Mouse (Mus musculus) layer of hippocampus, postnatal 25 days (tissue): ENCODE data around the gene Vmn1r169. TPM values are rescaled to one million over a fixed set of nuclear protein-coding genes. Genes with fewer than 3 reads are reported as not detected.
"Not testable (repeated sequence)": the region's sequence is repeated elsewhere in the genome, so short reads cannot be mapped to it uniquely, and the experiment has no call there.

ENCODE experiments used
- DNase-seq, 2 experiments: peaks; one replicate each; pipeline ENCODE4 v3.0.0; 2022; ENCODE audit warnings: mixed read lengths in 2 of 2, low spot score in 1 of 2; ENCODE audit errors: extremely low spot score in 1 of 2
- total RNA-seq, 2 experiments: library from RNA; stranded (reverse); gene quantifications; 2 replicates each; pipeline ENCODE4 v1.2.3; 2021

Gene Vmn1r169
- not detected for total RNA-seq

GRCm38 (mm10) chr7:23575226-23575625 lies at the start of gene Vmn1r169:
Gene Vmn1r169 (plus strand): TSS chr7:23575526.
- not testable (repeated sequence) for DNase-seq

- DNase-seq, result not testable (repeated sequence)
Measured at GRCm38 (mm10) chr7:23539432-23539831, 35.9 kb upstream of the Vmn1r169 start, which contains the start of gene Vmn1r168. Gene Vmn1r168 (plus strand): TSS chr7:23539732.

GRCm38 (mm10) chr7:23605875-23606274 lies 30.5 kb downstream of the Vmn1r169 start, which contains the start of gene Vmn1r170:
Gene Vmn1r170 (plus strand): TSS chr7:23606175.
- not testable (repeated sequence) for DNase-seq

Other genes starting within 250 kb of the Vmn1r169 start
- gene Nlrp5, start 189.6 kb upstream of the Vmn1r169 start, total RNA-seq, result not detected
- gene Vmn1r167, start 68.3 kb upstream of the Vmn1r169 start, total RNA-seq, result not detected
- gene Vmn1r168, start 35.8 kb upstream of the Vmn1r169 start, total RNA-seq, result not detected
- gene Vmn1r170, start 30.6 kb downstream of the Vmn1r169 start, total RNA-seq, result not detected
- gene Vmn1r171, start 55.2 kb downstream of the Vmn1r169 start, total RNA-seq, result not detected
- gene Vmn1r172, start 82.8 kb downstream of the Vmn1r169 start, total RNA-seq, result not detected
- gene Vmn1r173, start 125.2 kb downstream of the Vmn1r169 start, total RNA-seq, result not detected
- gene Vmn1r174, start 176.7 kb downstream of the Vmn1r169 start, total RNA-seq, result not detected
- not detected for gene Vmn1r175, start 235.1 kb downstream of the Vmn1r169 start, total RNA-seq